Mouse (Mus musculus) common myeloid progenitor, adult 5-6 weeks (primary cell): ENCODE measurements at regions not wholly inside any gene's neighbourhood (a gene's known extent, or its start where the extent isn't known, plus 50 kb on each side); places are given as distances from the start of the nearest gene placed in this dataset.
A peak's percentile ranks its signal among the peaks of the same experiment; 100 is the strongest.
"Not testable (repeated sequence)": the region's sequence is repeated elsewhere in the genome, so short reads cannot be mapped to it uniquely, and the experiment has no call there.

Experiments used
- ATAC-seq: replicated peaks from 2 replicates; pipeline ENCODE4 v1.8.0; 2016; ENCODE audit warnings: low read depth, mild to moderate bottlenecking, moderate TSS enrichment, inconsistent platforms; ENCODE audit not compliant: poor library complexity, severe bottlenecking

- ATAC-seq, result no peak
Observed at GRCm38 (mm10) chr16:49407956-49408795, 290.9 kb upstream of the Ift57 start.

- no peak for ATAC-seq
Observed at GRCm38 (mm10) chr16:49409235-49409634, 289.8 kb upstream of the Ift57 start.

- ATAC-seq, result 0 out of 2 replicates have a peak, but pooled peaks have one; percentile 32
Observed at GRCm38 (mm10) chr16:49430296-49430695, 268.7 kb upstream of the Ift57 start.

- peak; percentile 84 for ATAC-seq
Observed at GRCm38 (mm10) chr16:49431902-49432301, 267.1 kb upstream of the Ift57 start.

- 0 out of 2 replicates have a peak, but pooled peaks have one; percentile 50 for ATAC-seq
Observed at GRCm38 (mm10) chr16:49441225-49441624, 257.8 kb upstream of the Ift57 start.

GRCm38 (mm10) chr16:49447356-49447755, 251.7 kb upstream of the Ift57 start:
- not testable (repeated sequence) for ATAC-seq

GRCm38 (mm10) chr16:49493881-49494280, 205.2 kb upstream of the Ift57 start:
- no peak for ATAC-seq

- ATAC-seq, result no peak
Observed at GRCm38 (mm10) chr16:49497521-49498010, 201.5 kb upstream of the Ift57 start.

GRCm38 (mm10) chr16:49500818-49501217, 198.2 kb upstream of the Ift57 start:
- peak; percentile 82 for ATAC-seq

GRCm38 (mm10) chr16:49503897-49504413, 195.1 kb upstream of the Ift57 start:
- peak; percentile 72 for ATAC-seq

- 0 out of 2 replicates have a peak, but pooled peaks have one; percentile 5 for ATAC-seq
Observed at GRCm38 (mm10) chr16:49504669-49505068, 194.4 kb upstream of the Ift57 start.

GRCm38 (mm10) chr16:49505271-49505670, 193.8 kb upstream of the Ift57 start:
- ATAC-seq, result no peak

- ATAC-seq, result no peak
Observed at GRCm38 (mm10) chr16:49518844-49519243, 180.2 kb upstream of the Ift57 start.

GRCm38 (mm10) chr16:49520411-49520810, 178.6 kb upstream of the Ift57 start:
- ATAC-seq, result no peak

- ATAC-seq, result no peak
Observed at GRCm38 (mm10) chr16:49521685-49522084, 177.3 kb upstream of the Ift57 start.

GRCm38 (mm10) chr16:49522576-49522975, 176.5 kb upstream of the Ift57 start:
- ATAC-seq, result no peak

GRCm38 (mm10) chr16:49528618-49529017, 170.4 kb upstream of the Ift57 start:
- not testable (repeated sequence) for ATAC-seq

- ATAC-seq, result peak; percentile 62
Observed at GRCm38 (mm10) chr16:49529060-49529459, 170.0 kb upstream of the Ift57 start.

- no peak for ATAC-seq
Observed at GRCm38 (mm10) chr16:49530051-49530450, 169.0 kb upstream of the Ift57 start.

GRCm38 (mm10) chr16:49532071-49532686, 166.9 kb upstream of the Ift57 start:
- no peak for ATAC-seq

- no peak for ATAC-seq
Observed at GRCm38 (mm10) chr16:49533498-49533998, 165.5 kb upstream of the Ift57 start.
